Mouse (Mus musculus): ENCODE data around the gene Ntsr1.

DNA sequence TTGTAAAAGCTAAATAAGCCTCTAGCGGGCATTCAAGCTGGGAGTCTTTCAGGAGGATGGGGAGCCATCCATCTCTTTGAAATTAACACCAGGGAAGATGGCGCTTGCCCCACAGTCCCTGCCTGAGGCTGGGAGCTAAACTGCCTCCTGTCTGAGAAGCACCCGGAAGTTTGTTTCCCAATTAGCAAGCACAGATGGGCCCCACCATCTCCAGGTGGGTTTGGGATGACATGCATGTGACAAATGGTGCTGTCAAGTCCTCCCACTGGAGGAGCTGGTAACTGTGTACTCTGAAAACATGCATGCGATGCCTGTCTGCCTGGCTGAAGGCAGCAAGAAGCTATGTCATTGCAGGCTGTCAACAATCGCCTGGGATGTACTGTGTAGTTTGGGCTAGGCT lies 64.1 kb downstream of the Ntsr1 start:
- no peak for TF ChIP-seq EP300 (optimal IDR thresholded peaks at IDR 0.05)
- no peak for TF ChIP-seq CTCF (IDR thresholded peaks at IDR 0.05; ENCODE audit: low read depth)

All from stomach, postnatal 0 days (tissue).